Mouse (Mus musculus): ENCODE measurements around the gene Ltbp4. TPM values are rescaled to one million over a fixed set of nuclear protein-coding genes. Genes with fewer than 3 reads are reported as not detected.

Gene Ltbp4
- polyA plus RNA-seq, 1 experiment from 2014 or later, result 41.7 TPM

DNA sequence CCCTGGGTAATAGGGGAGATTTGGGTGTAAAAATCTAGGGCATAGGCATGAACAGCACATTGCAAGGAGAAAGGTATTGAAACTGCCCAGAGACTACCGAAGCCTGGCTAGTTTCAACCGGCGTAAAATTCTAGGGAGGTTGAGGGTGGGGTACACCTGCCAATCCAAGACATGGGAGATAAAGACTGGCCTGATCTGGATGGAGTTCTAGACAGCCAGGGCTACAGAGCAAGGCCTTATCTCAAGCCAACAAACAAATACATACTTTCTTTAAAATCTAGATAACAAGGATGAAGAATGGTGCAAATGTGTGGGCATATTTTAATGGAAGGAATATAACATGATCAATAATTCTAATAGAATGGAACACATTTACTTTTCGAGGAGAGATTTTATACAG, 17.3 kb upstream of the Ltbp4 start:
- H3K27ac ChIP-seq, result no peak overlapping the region
- peaks cover 35% of the 10 kb centered on the region for H3K4me1 ChIP-seq
- peak overlapping the region; percentile 80 for H3K4me2 ChIP-seq
- H3K27me3 ChIP-seq, result peaks cover 10% of the 10 kb centered on the region; the same call in 1 of the 2 replicates
- 0 out of 2 replicates have a peak overlapping the region, but pooled peaks have one; percentile 59 for H3K9ac ChIP-seq
- 42% methylated on average over 4 of the region's 4 CpGs for WGBS
- peak overlapping the region; percentile 79 for H3K4me3 ChIP-seq (replicated peaks)
- ATAC-seq (replicated peaks; ENCODE audit: low FRiP score), result no peak
- H3K36me3 ChIP-seq, result peaks cover 33% of the 10 kb centered on the region
- H3K9me3 ChIP-seq (replicated peaks), result no peaks in the 10 kb centered on the region

- Histone ChIP-seq H3K4me1 (peaks cover 35% of the 10 kb centered on the region), H3K27ac (no peak overlapping the region), H3K27me3 (peaks cover 10% of the 10 kb centered on the region; the same call in 1 of the 2 replicates), H3K9me3 (replicated peaks) (no peaks in the 10 kb centered on the region), H3K4me3 (replicated peaks) (peak overlapping the region; percentile 79), H3K9ac (no peak overlapping the region), H3K4me2 (peak overlapping the region; percentile 80), H3K36me3 (peaks cover 37% of the 10 kb centered on the region)
- WGBS, result 20% methylated on average over 6 of the region's 6 CpGs
- no peak; the same call in 1 of the 2 replicates for ATAC-seq (replicated peaks; ENCODE audit: low FRiP score)
Observed at GRCm38 (mm10) chr7:27354144-27354543, 16.7 kb upstream of the Ltbp4 start.

DNA sequence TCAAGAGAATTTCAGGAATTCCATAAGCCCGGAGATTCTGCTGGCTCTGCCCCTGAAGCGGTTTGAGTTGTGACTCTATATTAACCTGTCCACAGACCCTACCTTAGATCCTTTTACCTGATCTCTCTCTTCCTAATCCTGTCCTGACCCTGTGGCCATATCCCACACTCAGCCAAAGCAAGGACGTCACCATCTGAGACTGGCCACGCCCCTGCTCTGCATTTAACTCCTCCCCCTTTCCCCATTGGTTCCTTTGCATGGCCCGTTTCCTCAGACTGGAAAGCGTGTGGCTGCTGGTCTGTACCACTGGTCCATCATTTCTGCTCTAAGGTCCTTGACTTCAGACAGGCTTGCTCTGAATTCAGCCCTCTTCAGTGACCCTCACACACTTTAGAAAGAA, 8.0 kb upstream of the Ltbp4 start:
- Histone ChIP-seq H3K27ac (no peak overlapping the region), H3K4me2 (no peak overlapping the region), H3K36me3 (peaks cover 70% of the 10 kb centered on the region), H3K9ac (no peak overlapping the region), H3K9me3 (replicated peaks) (no peaks in the 10 kb centered on the region), H3K4me3 (replicated peaks) (no peak overlapping the region), H3K27me3 (no peaks in the 10 kb centered on the region), H3K4me1 (peaks cover 8% of the 10 kb centered on the region)
- ATAC-seq (replicated peaks; ENCODE audit: low FRiP score), result peak; percentile 26
- WGBS, result 25% methylated on average over 6 of the region's 6 CpGs

DNA sequence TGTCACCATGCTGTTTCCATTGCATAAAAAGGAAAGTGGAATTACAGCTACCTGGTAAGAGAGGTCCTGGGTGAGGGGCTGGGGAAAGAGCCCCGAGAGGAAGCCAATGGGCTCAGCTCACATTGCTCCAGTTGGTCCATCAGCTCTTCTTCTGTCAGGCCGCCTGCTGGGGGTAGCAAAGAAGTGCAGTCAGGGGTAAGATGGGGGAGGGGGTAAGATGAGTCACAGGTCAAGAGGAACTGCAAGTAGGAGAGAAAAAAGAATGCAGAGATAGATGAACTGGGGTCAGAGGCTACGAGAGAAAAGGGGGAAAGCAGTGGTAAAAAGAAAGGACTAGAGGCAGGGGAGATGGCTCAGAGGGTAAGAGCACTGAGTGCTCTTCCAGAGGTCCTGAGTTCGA, 5.1 kb upstream of the Ltbp4 start:
- H3K9ac ChIP-seq, result no peak overlapping the region
- H3K36me3 ChIP-seq, result peaks cover 47% of the 10 kb centered on the region
- H3K4me2 ChIP-seq, result no peak overlapping the region
- no peak overlapping the region for H3K4me3 ChIP-seq (replicated peaks)
- 60% methylated on average over 4 of the region's 4 CpGs for WGBS
- peaks cover 11% of the 10 kb centered on the region for H3K4me1 ChIP-seq
- H3K27ac ChIP-seq, result no peak overlapping the region
- ATAC-seq (replicated peaks; ENCODE audit: low FRiP score), result no peak
- peaks cover 21% of the 10 kb centered on the region for H3K27me3 ChIP-seq
- no peaks in the 10 kb centered on the region for H3K9me3 ChIP-seq (replicated peaks)

- peaks cover 30% of the 10 kb centered on the region for H3K36me3 ChIP-seq
- peaks cover 50% of the 10 kb centered on the region for H3K27me3 ChIP-seq
- WGBS, result 32% methylated on average over 7 of the region's 7 CpGs
- H3K9me3 ChIP-seq (replicated peaks), result no peaks in the 10 kb centered on the region
- no peak for ATAC-seq (replicated peaks; ENCODE audit: low FRiP score)
- H3K4me3 ChIP-seq (replicated peaks), result no peak overlapping the region
- H3K4me2 ChIP-seq, result no peak overlapping the region
- no peak overlapping the region for H3K27ac ChIP-seq
- no peak overlapping the region for H3K9ac ChIP-seq
- peaks cover 31% of the 10 kb centered on the region for H3K4me1 ChIP-seq
Observed at GRCm38 (mm10) chr7:27339519-27339918, 2.0 kb upstream of the Ltbp4 start.

DNA sequence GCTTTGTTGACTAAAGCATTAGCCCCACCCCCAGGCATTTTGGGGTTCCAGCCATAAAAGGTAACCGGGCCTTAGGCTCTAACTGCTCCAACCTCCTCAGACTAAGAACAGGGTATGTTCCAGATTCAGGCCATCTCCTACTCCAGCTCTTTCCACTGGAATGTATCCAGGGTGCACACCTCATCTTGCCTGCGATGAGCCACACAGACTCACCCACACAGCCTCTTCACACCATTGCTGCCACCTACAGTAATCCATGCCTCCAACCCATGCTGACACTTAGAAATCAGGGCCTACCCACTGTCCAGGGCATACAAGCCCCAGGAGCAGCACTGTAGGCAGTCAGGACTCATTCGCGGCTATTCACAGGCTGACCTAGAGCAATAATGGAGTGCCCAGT, 1.6 kb upstream of the Ltbp4 start:
- Histone ChIP-seq H3K27me3 (peaks cover 54% of the 10 kb centered on the region), H3K27ac (no peak overlapping the region), H3K4me1 (peaks cover 35% of the 10 kb centered on the region), H3K36me3 (peaks cover 26% of the 10 kb centered on the region), H3K4me2 (no peak overlapping the region), H3K9ac (no peak overlapping the region), H3K9me3 (replicated peaks) (no peaks in the 10 kb centered on the region), H3K4me3 (replicated peaks) (no peak overlapping the region)
- 70% methylated on average over 4 of the region's 4 CpGs for WGBS
- no peak for ATAC-seq (replicated peaks; ENCODE audit: low FRiP score)

DNA sequence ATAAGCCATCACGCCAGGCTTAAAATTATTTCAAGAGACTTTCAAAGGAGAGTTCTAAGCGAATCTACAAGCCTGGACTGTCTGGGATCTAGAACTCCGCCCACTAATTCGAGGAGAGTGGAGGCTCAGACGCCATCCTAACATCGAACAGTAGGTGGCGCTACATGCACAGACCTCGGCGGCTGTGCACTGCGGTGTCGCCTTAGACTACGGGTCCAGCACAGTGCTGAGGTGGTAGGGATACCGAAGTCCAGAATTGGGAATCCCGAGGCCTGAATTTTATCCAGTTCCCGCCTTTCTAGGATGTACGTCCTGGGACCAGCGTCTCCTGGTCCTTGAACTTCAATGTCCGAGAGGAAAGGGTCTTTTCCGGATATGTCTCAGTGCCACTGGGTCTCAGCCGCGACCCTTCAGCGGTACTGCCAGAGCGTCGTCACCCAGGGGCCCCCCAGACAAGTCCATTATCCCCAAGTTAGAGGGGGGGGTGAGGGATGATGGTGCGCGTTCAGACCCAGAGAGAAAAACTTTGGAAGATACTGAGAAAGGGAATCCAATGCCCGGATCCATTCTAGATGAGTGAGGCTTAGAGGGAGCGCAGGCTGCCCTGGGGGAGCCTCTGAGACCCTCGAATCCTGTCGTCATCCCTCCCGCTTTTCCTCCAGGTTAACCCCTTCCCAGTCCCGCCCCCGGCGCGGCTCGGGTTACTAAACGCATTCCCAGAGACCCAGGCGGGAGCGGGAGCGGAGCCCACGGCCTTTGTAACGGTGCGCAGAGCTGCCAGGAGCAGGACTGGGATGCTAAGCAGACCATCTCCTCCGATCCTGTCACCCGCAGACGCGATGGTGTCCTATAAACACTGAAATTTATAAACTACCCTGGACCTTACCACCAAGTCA, 1.3 kb downstream of the Ltbp4 start:
- under 1% methylated on average over 47 of the region's 47 CpGs for WGBS

DNA sequence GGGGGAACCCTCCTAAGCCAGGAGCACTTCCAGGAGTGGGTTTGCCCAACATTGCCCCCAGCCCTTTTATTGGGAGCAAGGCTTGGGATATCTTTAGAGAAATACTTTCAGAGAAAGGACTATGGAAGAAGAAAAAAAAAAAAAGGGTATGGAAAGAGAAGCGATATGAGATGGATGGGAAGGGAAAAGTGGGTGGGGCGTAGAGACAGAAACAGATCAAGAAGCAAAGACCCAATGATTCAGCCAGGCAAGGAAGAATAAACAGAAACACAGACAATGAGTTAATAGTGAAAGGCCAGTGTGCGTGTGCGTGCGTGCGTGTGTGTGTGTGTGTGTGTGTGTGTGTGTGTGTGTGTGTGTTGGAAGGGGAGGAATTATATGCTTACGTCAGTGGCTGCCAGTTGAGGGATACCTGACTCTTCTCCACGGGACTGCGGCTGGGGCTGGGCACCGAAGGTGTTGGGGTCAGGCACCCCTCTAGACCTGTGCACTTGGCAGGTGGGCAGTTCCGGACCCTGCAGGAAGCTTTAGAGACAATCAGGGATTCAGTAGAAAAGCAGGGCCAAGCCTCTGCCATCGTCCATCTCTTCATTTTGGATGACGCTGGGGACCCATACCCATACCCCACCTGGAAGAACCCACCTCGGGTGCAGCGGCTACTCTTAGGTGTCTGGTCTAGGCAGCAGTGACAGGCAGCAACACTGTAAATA, 2.3 kb downstream of the Ltbp4 start:
- H3K4me3 ChIP-seq (replicated peaks), result peak overlapping the region; percentile 55; the same call in 1 of the 2 replicates
- 0 out of 2 replicates have a peak overlapping the region, but pooled peaks have one; percentile 1 for H3K27ac ChIP-seq
- WGBS, result 53% methylated on average over 15 of the region's 15 CpGs
- H3K9me3 ChIP-seq (replicated peaks), result no peaks in the 10 kb centered on the region
- H3K27me3 ChIP-seq, result peaks cover 94% of the 10 kb centered on the region
- H3K9ac ChIP-seq, result no peak overlapping the region
- peaks cover 74% of the 10 kb centered on the region for H3K4me1 ChIP-seq
- H3K4me2 ChIP-seq, result peak overlapping the region; percentile 86
- no peak for ATAC-seq (replicated peaks; ENCODE audit: low FRiP score)
- no peaks in the 10 kb centered on the region for H3K36me3 ChIP-seq

More for the DNA sequence above, 1.3 kb downstream of the Ltbp4 start:
- Histone ChIP-seq H3K27me3 (peaks cover 84% of the 10 kb centered on the region), H3K36me3 (0 out of 2 replicates have a peak, but pooled peaks cover 2% of the 10 kb centered on the region), H3K4me3 (replicated peaks) (peak overlapping the region; percentile 41), H3K4me2 (peak overlapping the region; percentile 86), H3K4me1 (peaks cover 64% of the 10 kb centered on the region), H3K9ac (peak overlapping the region; percentile 39; the same call in 1 of the 2 replicates), H3K27ac (peak overlapping the region; percentile 1; the same call in 1 of the 2 replicates), H3K9me3 (replicated peaks) (no peaks in the 10 kb centered on the region)
- ATAC-seq (replicated peaks; ENCODE audit: low FRiP score), result peak; percentile 73

GRCm38 (mm10) chr7:27334405-27334911, 3.0 kb downstream of the Ltbp4 start:
- Histone ChIP-seq H3K9ac (no peak overlapping the region), H3K4me3 (replicated peaks) (peak overlapping the region; percentile 55), H3K4me2 (peak overlapping the region; percentile 86), H3K9me3 (replicated peaks) (no peaks in the 10 kb centered on the region), H3K36me3 (no peaks in the 10 kb centered on the region), H3K4me1 (peaks cover 81% of the 10 kb centered on the region), H3K27ac (peak overlapping the region; percentile 27; the same call in 1 of the 2 replicates), H3K27me3 (peaks cover 97% of the 10 kb centered on the region)
- WGBS, result 2% methylated on average over 31 of the region's 32 CpGs
- ATAC-seq (replicated peaks; ENCODE audit: low FRiP score), result no peak

DNA sequence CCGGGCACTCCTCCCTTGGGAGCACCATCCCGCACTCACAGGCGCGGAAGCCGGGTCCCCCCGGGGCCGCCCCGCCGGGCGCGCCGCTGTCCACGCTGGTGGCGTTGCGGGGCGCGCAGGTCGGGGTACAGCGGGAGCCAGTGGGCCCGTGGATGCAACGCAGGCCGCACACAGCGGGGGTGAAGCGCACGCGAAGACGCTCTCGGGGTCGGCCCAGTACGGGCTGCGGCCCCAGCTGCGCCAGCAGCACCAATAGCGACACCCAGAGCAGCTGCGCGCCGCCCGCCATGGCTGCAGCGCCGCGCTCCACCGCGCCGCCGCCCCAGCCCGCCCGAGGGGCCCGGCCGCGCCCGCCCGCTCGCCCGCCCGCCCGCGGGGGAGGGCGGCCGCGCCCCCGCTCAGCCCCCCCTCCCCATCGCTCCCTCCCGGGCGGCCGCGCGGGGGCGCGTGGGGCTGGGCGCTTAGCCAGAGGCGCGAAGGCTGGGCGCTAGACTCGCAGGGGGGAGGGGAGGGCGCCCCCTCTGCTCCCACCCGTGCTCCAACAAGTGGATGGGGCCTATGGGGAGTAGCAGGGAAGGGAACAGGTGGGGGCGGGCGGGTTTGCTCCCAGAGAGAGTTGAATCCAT, 4.1 kb downstream of the Ltbp4 start:
- Histone ChIP-seq H3K4me2 (peak overlapping the region; percentile 86), H3K4me1 (peaks cover 91% of the 10 kb centered on the region), H3K36me3 (no peaks in the 10 kb centered on the region), H3K9me3 (replicated peaks) (no peaks in the 10 kb centered on the region), H3K27me3 (peaks cover 99% of the 10 kb centered on the region), H3K9ac (peak overlapping the region; percentile 48), H3K4me3 (replicated peaks) (peak overlapping the region; percentile 55), H3K27ac (peak overlapping the region; percentile 84)
- no peak for ATAC-seq (replicated peaks; ENCODE audit: low FRiP score)
- WGBS, result under 1% methylated on average over 53 of the region's 77 CpGs

DNA sequence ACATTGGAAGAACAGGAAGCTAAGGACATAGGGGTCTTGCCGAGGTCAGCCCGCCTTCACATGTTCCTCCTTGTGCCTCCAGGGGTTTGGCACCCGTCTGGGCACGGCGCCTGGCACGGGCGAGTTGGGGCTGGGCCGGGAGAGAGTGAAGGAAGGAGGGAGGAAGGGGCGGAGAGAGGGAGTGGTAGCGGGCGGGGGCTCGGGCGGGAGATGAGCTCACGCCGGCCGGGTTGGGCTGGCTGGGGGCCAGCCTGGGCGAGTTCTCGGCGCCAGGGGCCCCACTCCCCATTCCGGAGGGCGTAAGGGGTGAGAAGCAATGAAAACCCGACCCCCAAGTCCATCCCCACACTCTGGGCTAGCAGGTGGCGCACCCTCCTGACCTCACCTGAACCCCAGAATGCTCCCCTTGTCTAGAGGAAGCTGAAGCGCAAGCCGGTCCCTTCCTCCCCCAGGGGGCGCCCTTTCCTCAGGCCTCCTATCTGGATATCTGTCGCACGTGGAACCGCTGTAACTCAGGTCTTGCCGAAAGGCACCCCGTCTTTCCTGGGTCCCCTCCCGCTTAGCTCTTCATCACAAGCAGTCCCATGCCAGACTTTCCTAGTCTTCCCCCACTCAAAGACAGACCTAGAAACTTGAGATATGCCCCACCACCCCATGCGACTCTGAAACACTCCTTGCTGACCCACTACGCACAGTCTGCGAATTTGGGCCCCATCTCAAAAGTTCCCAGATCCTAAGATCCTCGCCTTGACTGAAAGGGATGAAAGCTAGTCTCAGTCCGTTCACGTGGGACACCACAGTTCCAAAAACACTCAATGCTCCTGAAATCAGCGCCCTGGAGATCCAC, 4.9 kb downstream of the Ltbp4 start:
- Histone ChIP-seq H3K9me3 (replicated peaks) (no peaks in the 10 kb centered on the region), H3K4me3 (replicated peaks) (peak overlapping the region; percentile 55), H3K36me3 (no peaks in the 10 kb centered on the region; the same call in 1 of the 2 replicates), H3K27me3 (peaks cover 99% of the 10 kb centered on the region), H3K9ac (peak overlapping the region; percentile 48), H3K4me2 (peak overlapping the region; percentile 86), H3K4me1 (peaks cover 88% of the 10 kb centered on the region), H3K27ac (peak overlapping the region; percentile 84)
- under 1% methylated on average over 38 of the region's 39 CpGs for WGBS
- no peak for ATAC-seq (replicated peaks; ENCODE audit: low FRiP score)
